Mouse (Mus musculus) MEL (cell line): Measurements from ENCODE around the gene Adcy4.

ENCODE experiments used
- CHD2 ChIP-seq: IDR thresholded peaks from 2 replicates; pipeline ENCODE4 v1.6.1; 2011; ENCODE audit warnings: low read length, improper control_type of control experiment
- CTCF ChIP-seq, 3 experiments: IDR thresholded peaks in 2 of 3; conservative IDR thresholded peaks in 1 of 3; 2 replicates each; pipeline ENCODE4 v1.5.1; 2011 to 2012; ENCODE audit warnings: low read length in 3 of 3, low read depth in 2 of 3, mild to moderate bottlenecking in 2 of 3, improper control_type of control experiment in 1 of 3, inconsistent platforms in 1 of 3, mixed read lengths in 1 of 3, moderate library complexity in 1 of 3; ENCODE audit not compliant: control insufficient read depth in 1 of 3, insufficient read depth in 1 of 3, poor library complexity in 1 of 3, severe bottlenecking in 1 of 3
- EP300 ChIP-seq, 2 experiments: IDR thresholded peaks; 2 replicates each; pipeline ENCODE4 v1.6.1; 2011; ENCODE audit warnings: improper control_type of control experiment in 2 of 2, low read length in 2 of 2, low read depth in 1 of 2, mild to moderate bottlenecking in 1 of 2
- POLR2A ChIP-seq, 2 experiments: IDR thresholded peaks; 2 replicates each; pipeline ENCODE4 v1.6.1; 2011 to 2012; ENCODE audit warnings: low read length in 2 of 2, mild to moderate bottlenecking in 2 of 2, control low read depth in 1 of 2, improper control_type of control experiment in 1 of 2, low read depth in 1 of 2, moderate library complexity in 1 of 2; ENCODE audit not compliant: control insufficient read depth in 1 of 2, insufficient read depth in 1 of 2, poor library complexity in 1 of 2
- SIN3A ChIP-seq: IDR thresholded peaks from 2 replicates; pipeline ENCODE4 v1.6.1; 2012; ENCODE audit warnings: low read length, improper control_type of control experiment, inconsistent platforms
- USF1 ChIP-seq: IDR thresholded peaks from 2 replicates; pipeline ENCODE4 v1.6.1; 2014; ENCODE audit warnings: low read depth, mild to moderate bottlenecking, inconsistent platforms, low read length, improper control_type of control experiment, moderate library complexity

DNA sequence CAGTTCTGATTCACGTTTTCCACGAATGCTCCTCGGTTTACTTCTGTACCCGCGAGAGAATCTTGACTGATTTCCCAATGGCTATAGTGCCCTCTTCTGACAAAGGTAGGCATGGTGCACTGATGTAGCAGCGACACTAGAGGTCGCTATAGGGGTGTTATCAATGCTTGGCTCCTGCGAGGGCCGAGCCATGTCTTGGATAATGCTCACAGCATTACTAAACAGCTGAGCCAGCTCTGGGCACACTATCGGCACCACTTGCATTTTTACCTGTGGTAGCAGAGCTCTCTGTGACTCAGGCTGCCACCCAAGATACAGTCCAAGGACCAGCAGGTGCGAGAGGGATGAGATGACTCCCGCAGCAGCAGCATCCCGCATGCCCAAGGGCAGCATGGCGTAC lies 2.6 kb downstream of the Adcy4 start:
- TF ChIP-seq EP300 (IDR thresholded peaks at IDR 0.05; ENCODE audit: low read depth in 1 of 2, low read length in 2 of 2) (no peak), POLR2A (IDR thresholded peaks at IDR 0.05; ENCODE audit: control insufficient read depth in 1 of 2, insufficient read depth in 1 of 2, low read depth in 1 of 2, low read length in 2 of 2, poor library complexity in 1 of 2) (no peak), CTCF (IDR thresholded peaks at IDR 0.05 in 2 of 3, conservative IDR thresholded peaks at IDR 0.05 in 1 of 3; ENCODE audit: control insufficient read depth in 1 of 3, insufficient read depth in 1 of 3, low read depth in 2 of 3, low read length in 3 of 3, poor library complexity in 1 of 3, severe bottlenecking in 1 of 3) (peak in 2 of 3 experiments; percentile 98 to 99; a peak in 5 of 6 replicates), CHD2 (no peak), USF1 (no peak), SIN3A (peak; percentile 83)
